Mouse (Mus musculus): ENCODE data around the gene Gm20835.
"Not testable (repeated sequence)": the region's sequence is repeated elsewhere in the genome, so short reads cannot be mapped to it uniquely, and the experiment has no call there.

The Gm20835 gene

GRCm38 (mm10) chrY:36735190-36735589 is at the start of gene Gm20835:
Gene Gm20835, minus strand, starts transcription at chrY:36735290.
- not testable (repeated sequence) for DNase-seq (ENCODE audit: low read depth, low spot score)

All from 3T3-L1 (cell line).